8 mouse cellular contexts compared by ENCODE assay signal in genomic region chr9:67758686-67759085, GRCm38 (mm10). TPM values are rescaled to one million over a fixed set of nuclear protein-coding genes. Genes with fewer than 3 reads are reported as not detected.
DNase-seq lines count a peak whose midpoint lies in the region; ATAC-seq lines count a peak whose summit lies in the region.

No protein-coding gene starts in this region.

- ATAC-seq in CD4-positive, CD25-positive, alpha-beta regulatory T cell, adult 4 months = peak; percentile 73
- peak; percentile 32; the same call in 1 of the 2 replicates for ATAC-seq in limb, embryonic 11.5 days (ENCODE audit: insufficient number of reproducible peaks, low FRiP score, low TSS enrichment, low read depth)

- H3K4me1 ChIP-seq in limb, embryonic 11.5 days (ENCODE audit: control insufficient read depth, insufficient read depth, low read length) = no peaks in the 10 kb centered on the region; the same call in 1 of the 2 replicates

- no peaks in the 10 kb centered on the region for H3K9me3 ChIP-seq in limb, embryonic 11.5 days (ENCODE audit: control insufficient read depth, low read length)

- no peak overlapping the region for H3K4me3 ChIP-seq in limb, embryonic 11.5 days (ENCODE audit: low read depth, low read length)

- H3K36me3 ChIP-seq in limb, embryonic 11.5 days (ENCODE audit: control insufficient read depth, insufficient read depth, low read length) = no peaks in the 10 kb centered on the region

- peak; percentile 75 for DNase-seq in adrenal gland, postnatal 10 days
- peak; percentile 74 for DNase-seq in embryo, embryonic 9.5 days (ENCODE audit: extremely low spot score)
- peak; percentile 55 for DNase-seq in heart, adult 8-10 months (ENCODE audit: low spot score)
- DNase-seq in kidney, adult 11 months = peak; percentile 31
- DNase-seq in limb, embryonic 11.5 days (ENCODE audit: low spot score) = peak; percentile 76
- DNase-seq in naive thymus-derived CD4-positive, alpha-beta T cell, adult 2 months (ENCODE audit: low read depth) = peak; percentile 36
- no peak for DNase-seq in natural killer cell, adult 2 months (ENCODE audit: low spot score in 2 of 2)

- WGBS in limb, embryonic 11.5 days = 7% methylated on average over 9 of the region's 9 CpGs

- H3K9ac ChIP-seq in limb, embryonic 11.5 days (ENCODE audit: low read length) = no peak overlapping the region

- H3K27ac ChIP-seq in limb, embryonic 11.5 days (replicated peaks; ENCODE audit: low read depth, low read length) = no peak overlapping the region

- H3K27me3 ChIP-seq in limb, embryonic 11.5 days (ENCODE audit: control insufficient read depth, insufficient read depth, low read length) = peaks cover 17% of the 10 kb centered on the region

- no peak overlapping the region for H3K4me2 ChIP-seq in limb, embryonic 11.5 days (ENCODE audit: low read depth, severe bottlenecking)

RNA-seq across cellular contexts. Expression of gene C2cd4b, which starts 0.6 kb away (rescaled TPM):
- not detected for polyA plus RNA-seq in CD4-positive, CD25-positive, alpha-beta regulatory T cell, adult 4 months (2017; shearing (Covaris generic))
- 1 to 10 TPM; 1.5 to 1.9 TPM for total RNA-seq in adrenal gland, postnatal 10 days (2021)
- 1 to 10 TPM in 2 of 4 experiments, under 1 TPM in 2; 0.66 to 1.5 (median 1.1) TPM for total RNA-seq in heart, adult 8-10 months (2022)
- 0.23 TPM in 1 of 2 replicates, not detected in the other for polyA plus RNA-seq in limb, embryonic 11.5 days (2014; fragmentation: Nextera tagmentation; extraction: Ambion mirVana)

Comparison
In these comparisons a context has a peak if more than half of its experiments do, and no peak if none do; other contexts are left out.
1. DNase-seq: peak in adrenal gland, postnatal 10 days (single experiment), embryo, embryonic 9.5 days (single experiment), heart, adult 8-10 months (single experiment), kidney, adult 11 months (single experiment), limb, embryonic 11.5 days (single experiment) and naive thymus-derived CD4-positive, alpha-beta T cell, adult 2 months (single experiment); none in natural killer cell, adult 2 months (0 of 2).